Mouse (Mus musculus) hindbrain, embryonic 16.5 days (tissue): Measurements from ENCODE around the gene Krt16. TPM values are rescaled to one million over a fixed set of nuclear protein-coding genes. Genes with fewer than 3 reads are reported as not detected.

Source experiments
- ATAC-seq: fragments of 200-750 bp; cut with Nextera tagmentation; 2 replicates; pipeline ENCODE4 v1.8.0; 2017; ENCODE audit warnings: moderate TSS enrichment, moderate library complexity
- H3K27ac ChIP-seq: fragments of 300-500 bp; sonication (generic); 2 replicates; pipeline ENCODE4 v1.5.1; 2014; ENCODE audit warnings: low read depth, mild to moderate bottlenecking, control low read depth, low read length, moderate library complexity
- H3K27me3 ChIP-seq: fragments of 300-500 bp; sonication (generic); replicated peaks from 2 replicates; pipeline ENCODE4 v1.6.1; 2014; ENCODE audit warnings: low read length; ENCODE audit not compliant: control insufficient read depth, insufficient read depth
- H3K36me3 ChIP-seq: fragments of 300-500 bp; sonication (generic); 2 replicates; pipeline ENCODE4 v1.6.1; 2014; ENCODE audit warnings: mild to moderate bottlenecking, low read length, moderate library complexity, mixed read lengths; ENCODE audit not compliant: control insufficient read depth, insufficient read depth
- H3K4me1 ChIP-seq: fragments of 300-500 bp; sonication (generic); 2 replicates; pipeline ENCODE4 v1.6.1; 2014; ENCODE audit warnings: low read depth, low read length; ENCODE audit not compliant: control insufficient read depth, insufficient read depth
- H3K4me2 ChIP-seq: fragments of 300-500 bp; sonication (generic); 2 replicates; pipeline ENCODE4 v1.6.1; 2014; ENCODE audit warnings: mild to moderate bottlenecking, low read length, control low read depth, moderate library complexity
- H3K4me3 ChIP-seq: fragments of 300-500 bp; sonication (generic); 2 replicates; pipeline ENCODE4 v1.5.1; 2014; ENCODE audit warnings: mild to moderate bottlenecking, low read length, control low read depth, moderate library complexity
- H3K9ac ChIP-seq: fragments of 300-500 bp; sonication (generic); 2 replicates; pipeline ENCODE4 v1.6.1; 2014; ENCODE audit warnings: low read depth, mild to moderate bottlenecking, control low read depth, low read length, moderate library complexity
- H3K9me3 ChIP-seq: fragments of 300-500 bp; sonication (generic); 2 replicates; pipeline ENCODE4 v1.6.1; 2014; ENCODE audit warnings: mild to moderate bottlenecking, low read length, moderate library complexity; ENCODE audit not compliant: control insufficient read depth
- WGBS: fragments of 180-500 bp; shearing (Covaris S2); extraction: QIAGEN DNeasy Blood & Tissue Kit; methylation state at CpG from one replicate; pipeline ENCODE4 v1.1.7; 2014; 5-methylcytosine and 5-hydroxymethylcytosine counted together
- polyA plus RNA-seq: library from polyadenylated mRNA; unstranded; fragments of >200 nt; fragmentation: Nextera tagmentation; extraction: Ambion mirVana; gene quantifications from 2 replicates; pipeline ENCODE4 v1.2.1, GENCODE M21; 2015

Krt16 gene
- polyA plus RNA-seq, 1 experiment from 2014 or later, result not detected

GRCm38 (mm10) chr11:100281596-100282544 lies 33.2 kb upstream of the Krt16 start:
- no peak overlapping the region for H3K4me3 ChIP-seq
- no peaks in the 10 kb centered on the region for H3K27me3 ChIP-seq
- no peaks in the 10 kb centered on the region for H3K9me3 ChIP-seq
- WGBS, result 23% methylated on average over 11 of the region's 11 CpGs
- H3K9ac ChIP-seq, result no peak overlapping the region; the same call in 1 of the 2 replicates
- ATAC-seq, result peak; percentile 52
- H3K36me3 ChIP-seq, result no peaks in the 10 kb centered on the region
- H3K4me2 ChIP-seq, result no peak overlapping the region
- no peaks in the 10 kb centered on the region for H3K4me1 ChIP-seq
- no peak overlapping the region for H3K27ac ChIP-seq

DNA sequence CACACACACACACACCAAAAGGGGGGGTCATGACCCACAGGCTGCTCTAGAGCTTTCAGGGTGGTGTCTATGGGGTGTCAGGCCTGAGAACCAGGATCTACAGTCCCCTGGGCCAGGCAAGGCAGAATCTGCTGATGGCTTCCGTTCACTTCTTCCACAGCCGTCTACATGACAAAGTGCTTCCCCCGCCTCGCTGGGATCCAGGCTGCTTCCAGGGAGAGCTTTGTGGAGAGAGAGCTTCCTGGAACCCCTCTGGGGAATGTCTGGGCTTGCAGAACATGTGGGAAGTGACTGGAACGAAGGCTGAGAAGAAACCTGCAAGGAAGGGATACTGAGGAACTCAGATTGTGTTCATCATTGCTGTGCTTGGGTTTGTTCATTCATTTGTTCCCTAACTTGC lies 30.1 kb upstream of the Krt16 start:
- Histone ChIP-seq H3K4me2 (no peak overlapping the region), H3K27ac (no peak overlapping the region), H3K4me1 (no peaks in the 10 kb centered on the region), H3K27me3 (no peaks in the 10 kb centered on the region), H3K4me3 (no peak overlapping the region), H3K9ac (no peak overlapping the region), H3K9me3 (no peaks in the 10 kb centered on the region), H3K36me3 (no peaks in the 10 kb centered on the region)
- no peak for ATAC-seq
- WGBS, result 58% methylated on average over 5 of the region's 5 CpGs

DNA sequence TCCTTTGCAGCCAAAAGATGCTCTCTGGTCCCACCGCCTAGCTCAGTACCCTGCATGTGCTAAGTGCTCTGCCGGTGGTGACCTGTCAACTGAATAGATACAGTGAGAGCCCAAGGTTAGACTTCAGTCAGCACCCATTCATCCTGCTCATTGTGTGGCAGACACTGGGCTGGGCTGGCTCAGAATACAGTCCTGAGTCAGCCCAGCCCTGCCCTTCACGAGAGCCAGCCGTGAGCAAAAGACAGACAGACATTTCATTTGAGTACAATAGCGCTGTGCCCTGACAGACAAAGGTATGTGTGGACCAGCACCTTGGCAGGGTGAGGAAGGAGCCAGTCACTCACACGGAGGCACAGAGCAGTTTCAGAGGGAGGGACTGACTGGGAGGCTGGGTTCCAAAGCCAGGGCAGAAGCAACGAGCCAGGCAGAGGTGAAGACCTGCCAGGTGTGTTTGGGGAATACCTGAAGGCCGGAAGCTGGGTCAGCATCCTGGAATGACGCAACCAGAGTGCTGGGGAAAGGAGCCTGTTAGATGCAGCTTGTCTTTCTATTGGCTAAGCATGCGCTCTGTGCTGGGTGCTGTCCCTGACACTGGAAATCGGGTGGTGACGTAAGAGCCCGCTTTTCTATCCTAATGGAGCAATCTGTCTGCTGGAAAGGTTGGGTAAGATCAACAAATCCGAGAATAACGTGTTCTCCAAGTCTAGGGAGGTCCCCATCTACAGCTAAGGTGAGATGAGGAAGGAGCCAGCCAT lies 29.2 kb upstream of the Krt16 start:
- Histone ChIP-seq H3K4me2 (no peak overlapping the region), H3K27ac (no peak overlapping the region), H3K9me3 (no peaks in the 10 kb centered on the region), H3K4me1 (no peaks in the 10 kb centered on the region), H3K36me3 (no peaks in the 10 kb centered on the region), H3K4me3 (no peak overlapping the region), H3K9ac (no peak overlapping the region), H3K27me3 (no peaks in the 10 kb centered on the region)
- WGBS, result 73% methylated on average over 15 of the region's 15 CpGs
- ATAC-seq, result no peak

- H3K4me2 ChIP-seq, result no peak overlapping the region
- no peak overlapping the region for H3K9ac ChIP-seq
- no peak overlapping the region for H3K27ac ChIP-seq
- H3K4me1 ChIP-seq, result no peaks in the 10 kb centered on the region
- H3K9me3 ChIP-seq, result no peaks in the 10 kb centered on the region
- WGBS, result 35% methylated on average over 4 of the region's 5 CpGs
- H3K4me3 ChIP-seq, result no peak overlapping the region
- H3K27me3 ChIP-seq, result no peaks in the 10 kb centered on the region
- H3K36me3 ChIP-seq, result no peaks in the 10 kb centered on the region
- ATAC-seq, result no peak
Measured at GRCm38 (mm10) chr11:100275466-100275865, 26.8 kb upstream of the Krt16 start.

- H3K36me3 ChIP-seq, result no peaks in the 10 kb centered on the region
- no peaks in the 10 kb centered on the region for H3K9me3 ChIP-seq
- WGBS, result 81% methylated on average over 7 of the region's 7 CpGs
- no peak for ATAC-seq
- H3K27me3 ChIP-seq, result no peaks in the 10 kb centered on the region
- H3K4me1 ChIP-seq, result no peaks in the 10 kb centered on the region
- H3K9ac ChIP-seq, result no peak overlapping the region
- H3K4me3 ChIP-seq, result no peak overlapping the region
- no peak overlapping the region for H3K4me2 ChIP-seq
- no peak overlapping the region for H3K27ac ChIP-seq
Measured at GRCm38 (mm10) chr11:100274719-100275118, 26.0 kb upstream of the Krt16 start.

GRCm38 (mm10) chr11:100271878-100272277 lies 23.2 kb upstream of the Krt16 start:
- H3K9ac ChIP-seq, result no peak overlapping the region
- no peak overlapping the region for H3K4me2 ChIP-seq
- H3K9me3 ChIP-seq, result no peaks in the 10 kb centered on the region
- H3K36me3 ChIP-seq, result no peaks in the 10 kb centered on the region
- no peaks in the 10 kb centered on the region for H3K27me3 ChIP-seq
- H3K4me1 ChIP-seq, result no peaks in the 10 kb centered on the region
- H3K4me3 ChIP-seq, result no peak overlapping the region
- 89% methylated on average over 1 of the region's 1 CpGs for WGBS
- H3K27ac ChIP-seq, result no peak overlapping the region
- no peak for ATAC-seq

DNA sequence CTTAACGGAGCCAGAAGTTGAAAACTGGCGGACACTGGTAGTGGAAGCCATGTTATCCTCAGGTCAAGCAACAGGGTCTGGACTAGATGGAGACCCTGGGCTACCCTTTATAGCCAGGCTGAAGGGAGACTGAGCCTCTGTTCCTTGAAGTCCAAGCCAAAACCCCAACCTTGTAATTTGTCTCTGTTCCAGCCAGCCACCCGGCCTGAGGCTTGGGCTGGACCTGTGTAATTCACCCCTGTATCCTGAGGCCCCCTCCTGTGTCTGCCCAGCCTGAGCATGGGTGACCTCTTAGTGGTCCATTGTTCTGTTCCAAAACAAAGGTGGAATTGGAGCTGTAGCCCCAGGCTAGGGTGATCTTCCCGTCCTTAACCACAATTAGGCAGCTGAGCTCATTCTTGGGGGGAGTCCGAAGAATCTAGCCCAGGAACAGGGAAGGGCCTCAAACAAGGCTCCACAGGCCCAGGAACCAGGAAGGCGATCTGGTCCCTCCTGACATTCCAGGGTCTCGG lies 21.2 kb upstream of the Krt16 start, which contains the start of gene Krt42:
Krt42 (minus strand) TSS at position 51 of the 512 bp plus-strand sequence.
- Histone ChIP-seq H3K9me3 (no peaks in the 10 kb centered on the region), H3K27ac (no peak within 1 kb of the TSS), H3K4me3 (no peak within 1 kb of the TSS), H3K4me2 (no peak within 1 kb of the TSS), H3K4me1 (no peaks in the 10 kb centered on the region), H3K9ac (no peak within 1 kb of the TSS), H3K36me3 (no peaks in the 10 kb centered on the region), H3K27me3 (no peaks in the 10 kb centered on the region)
- 84% methylated on average over 7 of the region's 7 CpGs for WGBS
- no peak for ATAC-seq

DNA sequence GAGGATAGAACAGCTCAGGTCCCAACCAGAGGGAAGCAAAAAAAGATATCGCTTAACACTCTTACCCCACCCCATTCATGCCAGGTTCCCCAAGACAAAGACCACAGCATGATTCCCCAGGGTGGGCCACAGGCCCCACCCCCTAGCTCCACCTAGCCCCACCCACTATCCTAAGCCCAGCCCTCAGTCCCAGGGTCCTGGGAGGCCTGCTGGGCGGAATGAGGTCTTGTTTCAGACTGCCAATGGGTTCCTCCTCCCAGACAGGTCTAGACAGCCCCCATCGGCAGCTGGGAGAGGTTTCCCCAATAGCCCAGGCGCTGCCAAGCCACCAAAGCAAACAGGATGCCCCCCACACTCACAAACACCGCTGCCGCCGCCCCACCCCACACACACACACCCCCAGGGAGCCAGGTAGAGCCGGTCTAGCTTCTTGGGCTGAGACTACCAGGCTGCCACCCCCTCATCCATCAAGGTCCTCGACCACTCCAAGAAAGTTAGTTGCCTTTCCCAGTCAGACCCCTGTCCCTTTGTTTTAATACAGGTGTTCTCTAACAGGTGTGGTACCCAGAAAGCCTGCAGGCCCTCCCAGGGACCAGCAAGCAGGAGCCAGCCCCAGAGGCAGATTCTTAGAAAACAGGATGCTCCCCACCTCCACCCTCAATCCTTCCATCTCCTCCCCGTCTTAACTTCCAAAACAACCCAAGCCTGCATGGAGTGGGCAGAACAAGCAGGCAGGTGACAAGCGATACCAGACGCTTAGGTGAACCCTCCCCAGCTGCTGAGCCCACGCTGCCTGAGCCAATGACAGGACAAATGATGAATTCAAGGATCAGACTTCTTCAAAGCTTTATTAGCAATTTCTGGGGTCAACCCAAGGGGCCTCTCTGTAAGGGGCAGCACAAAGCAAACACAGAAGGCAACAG lies 13.6 kb upstream of the Krt16 start:
- ATAC-seq, result no peak

More for the DNA sequence above, 13.6 kb upstream of the Krt16 start:
- WGBS, result 30% methylated on average over 13 of the region's 13 CpGs
- no peak overlapping the region for H3K9ac ChIP-seq
- H3K36me3 ChIP-seq, result no peaks in the 10 kb centered on the region
- H3K9me3 ChIP-seq, result no peaks in the 10 kb centered on the region
- no peak overlapping the region for H3K4me3 ChIP-seq
- H3K27me3 ChIP-seq, result no peaks in the 10 kb centered on the region
- H3K4me1 ChIP-seq, result no peaks in the 10 kb centered on the region
- H3K27ac ChIP-seq, result no peak overlapping the region
- H3K4me2 ChIP-seq, result no peak overlapping the region
